Mouse (Mus musculus): ENCODE measurements around the gene Tex50. TPM values are rescaled to one million over a fixed set of nuclear protein-coding genes. Genes with fewer than 3 reads are reported as not detected.

The Tex50 gene
- total and polyA plus RNA-seq, 3 experiments, result not detected

Other genes with a start within 250 kb of the Tex50 start
- gene Serpinc1, start 180.7 kb downstream of the Tex50 start, total RNA-seq (2012; rRNA removed), result 0.19 and 0.20 TPM in 2 replicates
- gene Serpinc1, start 180.7 kb downstream of the Tex50 start, polyA plus RNA-seq (2012; ENCODE audit: insufficient read depth in 1 of 2, insufficient read length in 2 of 2, low read depth in 1 of 2, low replicate concordance in 2 of 2, missing spikeins in 1 of 2), result 1 to 10 TPM in 1 of 2 experiments, not detected in 1; 1.3 TPM
- gene Zbtb37, start 124.5 kb downstream of the Tex50 start, total RNA-seq (2012; rRNA removed), result 5.2 and 5.7 TPM in 2 replicates
- gene Zbtb37, start 124.5 kb downstream of the Tex50 start, polyA plus RNA-seq (2012; ENCODE audit: insufficient read depth in 1 of 2, insufficient read length in 2 of 2, low read depth in 1 of 2, low replicate concordance in 2 of 2, missing spikeins in 1 of 2), result 1 to 10 TPM in 1 of 2 experiments, not detected in 1; 4.2 TPM
- gene Dars2, start 88.7 kb downstream of the Tex50 start, total RNA-seq (2012; rRNA removed), result 53.1 and 66.2 TPM in 2 replicates
- gene Dars2, start 88.7 kb downstream of the Tex50 start, polyA plus RNA-seq (2012; ENCODE audit: insufficient read depth in 1 of 2, insufficient read length in 2 of 2, low read depth in 1 of 2, low replicate concordance in 2 of 2, missing spikeins in 1 of 2), result 10 to 100 TPM in 1 of 2 experiments, not detected in 1; 83.6 TPM
- 6.2 and 6.3 TPM in 2 replicates for gene Cenpl, start 88.6 kb downstream of the Tex50 start, total RNA-seq (2012; rRNA removed)
- 10 to 100 TPM in 1 of 2 experiments, not detected in 1; 16.9 TPM for gene Cenpl, start 88.6 kb downstream of the Tex50 start, polyA plus RNA-seq (2012; ENCODE audit: insufficient read depth in 1 of 2, insufficient read length in 2 of 2, low read depth in 1 of 2, low replicate concordance in 2 of 2, missing spikeins in 1 of 2)
- 3.6 and 3.7 TPM in 2 replicates for gene Klhl20, start 27.8 kb downstream of the Tex50 start, total RNA-seq (2012; rRNA removed)
- gene Klhl20, start 27.8 kb downstream of the Tex50 start, polyA plus RNA-seq (2012; ENCODE audit: insufficient read depth in 1 of 2, insufficient read length in 2 of 2, low read depth in 1 of 2, low replicate concordance in 2 of 2, missing spikeins in 1 of 2), result 1 to 10 TPM in 1 of 2 experiments, not detected in 1; 7.8 TPM
- not detected in 2 replicates for gene Ankrd45, start 16.6 kb downstream of the Tex50 start, total RNA-seq (2012; rRNA removed)
- not detected for gene Ankrd45, start 16.6 kb downstream of the Tex50 start, polyA plus RNA-seq (2012; ENCODE audit: insufficient read depth in 1 of 2, insufficient read length in 2 of 2, low read depth in 1 of 2, low replicate concordance in 2 of 2, missing spikeins in 1 of 2)
- gene Prdx6, start 91.9 kb upstream of the Tex50 start, total RNA-seq (2012; rRNA removed), result 155 and 210 TPM in 2 replicates
- 100 to 1,000 TPM in 1 of 2 experiments, not detected in 1; 300 TPM for gene Prdx6, start 91.9 kb upstream of the Tex50 start, polyA plus RNA-seq (2012; ENCODE audit: insufficient read depth in 1 of 2, insufficient read length in 2 of 2, low read depth in 1 of 2, low replicate concordance in 2 of 2, missing spikeins in 1 of 2)
- not detected in 2 replicates for gene Tnfsf4, start 236.1 kb upstream of the Tex50 start, total RNA-seq (2012; rRNA removed)
- gene Tnfsf4, start 236.1 kb upstream of the Tex50 start, polyA plus RNA-seq (2012; ENCODE audit: insufficient read depth in 1 of 2, insufficient read length in 2 of 2, low read depth in 1 of 2, low replicate concordance in 2 of 2, missing spikeins in 1 of 2), result not detected